Mouse (Mus musculus) spleen, adult 18-20 months (tissue): Measurements from ENCODE around the gene Myct1.

Experiments used
- DNase-seq, 2 experiments: peaks; one replicate each; pipeline ENCODE4 v3.0.0; 2022; ENCODE audit warnings: mixed read lengths in 2 of 2

Gene Myct1

DNA sequence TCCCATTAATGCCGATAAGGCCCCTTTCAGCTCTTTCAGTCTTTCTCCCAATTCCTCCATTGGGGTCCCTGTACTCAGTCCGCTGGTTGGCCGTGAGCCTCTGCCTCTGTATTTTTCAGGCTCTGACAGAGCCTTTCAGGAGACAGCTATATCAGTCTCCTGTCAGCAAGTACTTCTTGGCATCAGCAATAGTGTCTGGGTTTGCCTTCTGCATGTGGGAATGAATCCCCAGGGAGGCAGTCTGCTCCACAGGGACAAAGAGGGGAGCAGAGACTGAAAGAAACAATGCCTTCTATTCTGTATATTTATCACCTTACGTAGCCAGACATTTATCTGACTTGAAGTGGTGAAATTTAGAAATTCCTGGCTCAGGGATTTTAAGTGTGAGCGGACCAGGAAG is 32.7 kb downstream of the Myct1 start:
- no peak for DNase-seq

DNA sequence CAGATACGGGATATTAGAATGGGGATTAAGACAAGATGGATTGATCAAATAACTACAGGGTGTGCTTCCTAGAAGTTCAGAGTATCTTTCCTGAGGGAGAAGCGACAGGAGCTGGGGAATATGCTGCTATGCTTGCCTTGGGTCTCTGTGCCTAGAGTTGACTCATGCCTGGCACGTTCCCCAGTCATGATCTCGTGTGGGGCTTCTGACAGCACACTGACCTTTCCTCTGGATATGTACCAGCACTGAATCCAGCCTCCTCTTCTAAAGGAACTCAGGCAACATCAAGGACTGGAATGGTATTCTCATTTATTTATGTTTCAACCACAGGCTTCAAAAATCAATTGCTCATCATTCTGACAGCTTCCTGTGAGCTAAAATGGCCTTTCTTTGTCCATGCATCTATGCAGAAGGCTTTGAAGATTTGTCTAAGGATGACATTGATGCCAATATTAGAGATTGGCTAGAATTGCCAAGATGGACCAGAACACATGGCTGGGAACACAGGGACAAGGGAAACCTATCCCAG is 40.2 kb downstream of the Myct1 start:
- no peak for DNase-seq

DNA sequence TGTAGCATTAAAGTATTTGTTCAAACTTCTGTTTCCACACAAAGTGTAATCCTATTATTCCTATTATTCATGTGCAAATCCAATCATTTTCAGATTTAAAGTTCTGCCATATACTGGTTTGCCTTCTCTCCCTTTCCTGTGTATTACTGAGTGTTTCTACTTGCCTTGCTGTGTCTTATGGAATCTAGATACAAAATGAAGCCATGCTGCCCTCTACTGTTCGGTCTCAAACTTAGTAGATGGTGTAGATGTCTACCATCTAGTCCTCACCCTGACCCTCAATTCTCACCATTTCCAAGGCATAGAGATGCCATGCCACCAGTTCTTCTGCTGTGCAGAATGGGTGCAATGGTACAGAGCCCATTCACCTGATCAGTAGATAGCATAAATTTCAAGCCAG is 40.8 kb downstream of the Myct1 start:
- no peak for DNase-seq

DNA sequence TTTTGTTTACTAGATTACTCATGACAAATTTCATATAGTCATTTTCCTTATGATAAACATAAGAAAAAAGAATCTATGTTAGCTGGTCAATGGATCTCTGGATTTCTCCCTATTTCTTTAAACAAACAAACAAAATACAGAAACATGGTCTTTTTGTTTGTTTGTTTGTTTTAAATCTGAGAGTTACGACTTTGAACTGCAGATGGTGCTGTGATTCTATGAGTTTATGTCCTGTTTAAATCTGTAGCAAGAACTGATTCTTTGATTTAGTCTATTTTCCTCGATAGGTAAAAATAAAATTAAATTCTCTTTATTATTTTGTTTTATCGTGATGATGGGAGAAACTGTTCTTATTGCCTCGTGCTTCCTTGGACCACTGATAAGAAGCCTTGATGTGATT is 43.7 kb downstream of the Myct1 start:
- no peak for DNase-seq

DNA sequence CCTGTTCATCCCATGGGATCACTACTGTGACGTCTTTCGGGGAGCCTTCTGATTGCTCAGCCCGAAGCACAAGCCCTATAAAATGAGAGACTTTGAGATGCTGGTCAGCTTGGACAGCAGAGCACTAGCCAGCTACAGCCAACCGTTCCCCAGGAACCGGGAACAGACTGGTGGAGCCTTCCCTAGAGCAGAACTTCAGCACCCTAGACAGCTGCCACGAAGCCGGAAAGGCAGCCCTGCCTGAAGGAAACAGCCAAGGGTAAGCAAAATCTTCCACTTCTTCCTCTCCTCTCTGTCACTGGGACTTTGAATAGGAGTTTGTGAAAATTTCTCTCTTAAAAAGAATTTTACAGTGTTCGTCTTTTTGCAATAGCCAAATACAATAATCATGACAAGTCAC is 45.5 kb downstream of the Myct1 start, which contains the start of gene Vip:
TSS of gene Vip (plus strand) at position 107 of the 400 bp plus-strand sequence.
- no peak for DNase-seq
